Mouse (Mus musculus): ENCODE measurements around the gene Lefty1. TPM values are rescaled to one million over a fixed set of nuclear protein-coding genes. Genes with fewer than 3 reads are reported as not detected.
A peak's percentile ranks its signal among the peaks of the same experiment; 100 is the strongest.
"Not testable (repeated sequence)": the region's sequence is repeated elsewhere in the genome, so short reads cannot be mapped to it uniquely, and the experiment has no call there.

Gene Lefty1
- polyA plus RNA-seq, 1 experiment from 2014 or later = 6.0 TPM

DNA sequence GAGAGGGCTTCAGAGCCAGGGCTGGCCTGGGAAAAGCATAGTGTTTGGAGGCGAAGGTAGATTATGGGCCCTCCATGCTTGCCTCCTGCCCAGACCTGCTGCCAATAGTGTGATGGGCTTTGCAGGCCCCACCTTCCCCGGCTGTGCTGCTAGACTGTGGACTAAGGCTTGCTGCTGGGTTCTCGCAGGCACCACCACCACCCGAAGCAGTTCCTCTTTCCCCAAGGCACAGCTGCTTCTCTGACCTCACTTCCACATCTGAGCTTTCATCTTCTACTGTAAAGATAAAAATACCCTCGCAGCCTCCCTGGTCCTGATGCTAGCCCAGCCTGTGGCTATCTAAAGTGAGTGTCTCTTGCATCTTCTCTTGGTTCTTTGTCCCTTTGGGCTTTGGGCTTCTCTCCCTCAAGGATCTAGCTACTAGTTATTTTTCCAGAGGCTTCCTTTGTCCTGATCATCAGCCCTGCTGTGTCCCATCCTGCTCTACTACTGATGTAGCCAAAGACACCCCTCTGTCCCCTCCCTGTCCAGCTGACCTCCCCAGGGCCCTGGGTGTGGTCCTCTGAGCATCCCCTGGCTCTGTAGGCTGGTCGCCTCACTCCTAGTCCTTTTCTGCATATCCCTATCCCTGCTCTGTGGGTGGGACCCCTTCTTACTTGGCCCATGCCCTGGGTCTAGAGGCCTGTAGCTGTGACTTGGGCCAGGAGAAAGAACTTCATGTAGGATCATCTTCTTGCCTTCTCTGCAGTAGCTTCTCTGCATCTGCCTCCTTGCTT is 12.4 kb upstream of the Lefty1 start:
- no peak for DNase-seq
- WGBS (ENCODE audit: insufficient replicate concordance) = 27% methylated on average over 6 of the region's 6 CpGs

GRCm38 (mm10) chr1:180924737-180925136 is 10.1 kb upstream of the Lefty1 start:
- peaks cover 8% of the 10 kb centered on the region for H3K4me1 ChIP-seq (replicated peaks)
- no peak overlapping the region for H3K4me3 ChIP-seq (replicated peaks)
- 62% methylated on average over 2 of the region's 2 CpGs for WGBS (ENCODE audit: insufficient replicate concordance)
- ATAC-seq (ENCODE audit: low read depth) (no peak), DNase-seq (no peak)
- 0 out of 2 replicates have a peak, but pooled peaks cover 3% of the 10 kb centered on the region for H3K27me3 ChIP-seq
- H3K4me2 ChIP-seq = no peak overlapping the region
- no peak overlapping the region for H3K9ac ChIP-seq
- H3K27ac ChIP-seq = no peak overlapping the region
- no peaks in the 10 kb centered on the region for H3K36me3 ChIP-seq
- no peaks in the 10 kb centered on the region for H3K9me3 ChIP-seq (replicated peaks)

More for the DNA sequence above, 12.4 kb upstream of the Lefty1 start:
- Histone ChIP-seq H3K4me1 (replicated peaks) (peaks cover 13% of the 10 kb centered on the region), H3K9ac (no peak overlapping the region), H3K36me3 (no peaks in the 10 kb centered on the region), H3K9me3 (replicated peaks) (no peaks in the 10 kb centered on the region), H3K4me3 (replicated peaks) (no peak overlapping the region), H3K27ac (no peak overlapping the region), H3K27me3 (0 out of 2 replicates have a peak, but pooled peaks cover 3% of the 10 kb centered on the region), H3K4me2 (no peak overlapping the region)
- no peak for ATAC-seq (ENCODE audit: low read depth)

DNA sequence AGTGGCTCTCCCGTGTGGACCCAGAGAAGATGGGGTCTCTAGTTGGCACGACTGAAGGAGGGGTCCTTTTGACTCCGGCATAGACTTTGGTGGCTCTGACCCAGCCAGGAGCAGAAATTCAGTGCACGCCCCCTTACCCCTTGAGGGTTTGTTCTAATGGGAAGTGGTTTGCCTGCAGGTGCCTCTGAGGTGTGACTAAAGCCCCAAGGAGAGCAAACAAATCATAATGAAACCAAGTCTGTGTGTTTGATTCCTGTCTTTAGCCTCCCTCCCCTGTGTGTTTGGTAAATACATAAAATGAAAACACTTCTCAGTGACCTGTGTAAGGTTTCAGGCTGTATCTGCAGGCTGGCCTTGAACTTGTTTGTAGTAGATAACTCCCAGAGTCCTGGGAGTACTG is 8.5 kb upstream of the Lefty1 start:
- Histone ChIP-seq H3K4me2 (no peak overlapping the region), H3K4me3 (replicated peaks) (no peak overlapping the region), H3K9me3 (replicated peaks) (no peaks in the 10 kb centered on the region), H3K27ac (no peak overlapping the region), H3K27me3 (0 out of 2 replicates have a peak, but pooled peaks cover 3% of the 10 kb centered on the region), H3K9ac (no peak overlapping the region), H3K4me1 (replicated peaks) (peaks cover 9% of the 10 kb centered on the region), H3K36me3 (no peaks in the 10 kb centered on the region)
- 46% methylated on average over 4 of the region's 4 CpGs for WGBS (ENCODE audit: insufficient replicate concordance)
- DNase-seq (no peak), ATAC-seq (ENCODE audit: low read depth) (no peak)

DNA sequence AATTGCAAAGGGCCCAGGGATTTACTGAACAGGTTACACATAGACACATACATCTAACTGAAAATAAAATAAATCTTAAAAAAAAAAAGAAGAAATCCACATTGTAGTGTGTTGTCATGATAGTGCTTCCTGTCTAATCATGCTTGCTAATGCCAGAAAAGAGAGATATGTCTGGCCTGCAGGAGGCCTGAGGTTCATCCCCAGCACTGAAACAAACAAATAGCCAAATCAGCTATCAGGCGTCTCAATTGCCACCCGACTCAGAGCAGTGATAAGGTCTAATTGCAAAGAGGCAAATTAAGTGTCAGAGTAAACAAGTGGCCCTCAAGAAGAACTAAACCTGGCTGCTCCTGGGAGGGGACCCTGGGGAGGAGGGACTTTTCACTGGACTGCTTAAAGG is 5.2 kb upstream of the Lefty1 start:
- ATAC-seq (ENCODE audit: low read depth) = no peak
- H3K4me3 ChIP-seq (replicated peaks) = no peak overlapping the region
- WGBS (ENCODE audit: insufficient replicate concordance) = 21% methylated on average over 2 of the region's 2 CpGs

DNA sequence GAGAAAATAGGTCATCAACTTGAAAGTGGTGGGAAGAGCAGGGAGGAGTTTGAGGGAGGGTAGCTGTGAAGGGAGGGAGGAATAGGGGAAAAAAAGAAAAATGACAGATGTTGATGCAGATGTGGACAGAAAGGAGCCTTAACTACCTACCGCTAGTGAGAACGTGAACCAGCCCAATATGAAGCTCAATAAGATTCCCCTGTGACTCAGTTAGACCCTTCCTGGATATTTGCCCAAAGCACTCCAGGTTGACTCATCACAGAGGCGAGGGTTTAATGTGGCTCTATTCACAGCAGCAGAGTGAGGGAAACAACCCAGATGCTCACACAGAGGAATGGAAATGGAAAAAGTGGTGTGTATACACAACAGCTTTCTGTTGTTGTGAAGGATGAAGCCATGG is 3.7 kb upstream of the Lefty1 start:
- Histone ChIP-seq H3K4me1 (replicated peaks) (peaks cover 31% of the 10 kb centered on the region), H3K27ac (no peak overlapping the region), H3K27me3 (peaks cover 33% of the 10 kb centered on the region), H3K9ac (no peak overlapping the region), H3K4me3 (replicated peaks) (no peak overlapping the region), H3K9me3 (replicated peaks) (no peaks in the 10 kb centered on the region), H3K36me3 (no peaks in the 10 kb centered on the region), H3K4me2 (no peak overlapping the region)
- DNase-seq (no peak), ATAC-seq (ENCODE audit: low read depth) (no peak)
- 77% methylated on average over 3 of the region's 3 CpGs for WGBS (ENCODE audit: insufficient replicate concordance)

More for the DNA sequence above, 5.2 kb upstream of the Lefty1 start:
- no peaks in the 10 kb centered on the region for H3K9me3 ChIP-seq (replicated peaks)
- no peak for DNase-seq
- H3K36me3 ChIP-seq = no peaks in the 10 kb centered on the region
- no peak overlapping the region for H3K27ac ChIP-seq
- no peak overlapping the region for H3K9ac ChIP-seq
- H3K4me2 ChIP-seq = no peak overlapping the region
- H3K27me3 ChIP-seq = peaks cover 21% of the 10 kb centered on the region
- peaks cover 16% of the 10 kb centered on the region for H3K4me1 ChIP-seq (replicated peaks)

- peaks cover 52% of the 10 kb centered on the region for H3K4me1 ChIP-seq (replicated peaks)
- H3K9ac ChIP-seq = no peak overlapping the region
- no peaks in the 10 kb centered on the region for H3K36me3 ChIP-seq
- no peak overlapping the region for H3K4me3 ChIP-seq (replicated peaks)
- no peak overlapping the region for H3K27ac ChIP-seq
- no peaks in the 10 kb centered on the region for H3K9me3 ChIP-seq (replicated peaks)
- DNase-seq (no peak), ATAC-seq (ENCODE audit: low read depth) (no peak)
- H3K27me3 ChIP-seq = peaks cover 33% of the 10 kb centered on the region
- WGBS (ENCODE audit: insufficient replicate concordance) = 43% methylated on average over 6 of the region's 6 CpGs
- H3K4me2 ChIP-seq = no peak overlapping the region
These were observed 1.2 kb upstream of the Lefty1 start for GRCm38 (mm10) chr1:180933659-180934058.

GRCm38 (mm10) chr1:180936610-180937398 is 2.0 kb downstream of the Lefty1 start:
- Histone ChIP-seq H3K27me3 (peaks cover 33% of the 10 kb centered on the region), H3K4me1 (replicated peaks) (peaks cover 62% of the 10 kb centered on the region), H3K9ac (peak overlapping the region; percentile 71), H3K4me2 (peak overlapping the region; percentile 78), H3K27ac (peak overlapping the region; percentile 51; the same call in 1 of the 2 replicates), H3K4me3 (replicated peaks) (peak overlapping the region; percentile 59)
- DNase-seq = peak; percentile 81
- H3K36me3 ChIP-seq; H3K9me3 ChIP-seq (replicated peaks): not testable (repeated sequence)
- 2% methylated on average over 40 of the region's 41 CpGs for WGBS (ENCODE audit: insufficient replicate concordance)
- ATAC-seq (ENCODE audit: low read depth) = peak; percentile 98

GRCm38 (mm10) chr1:180937631-180938030 is 2.8 kb downstream of the Lefty1 start:
- H3K9ac ChIP-seq = peak overlapping the region; percentile 71
- H3K27ac ChIP-seq = peak overlapping the region; percentile 59
- not testable (repeated sequence) for H3K36me3 ChIP-seq; H3K9me3 ChIP-seq (replicated peaks); DNase-seq; ATAC-seq (ENCODE audit: low read depth)
- H3K4me1 ChIP-seq (replicated peaks) = peaks cover 65% of the 10 kb centered on the region
- H3K4me3 ChIP-seq (replicated peaks) = peak overlapping the region; percentile 59
- WGBS (ENCODE audit: insufficient replicate concordance) = 64% methylated on average over 13 of the region's 13 CpGs
- peaks cover 33% of the 10 kb centered on the region for H3K27me3 ChIP-seq
- H3K4me2 ChIP-seq = peak overlapping the region; percentile 78

- not testable (repeated sequence) for H3K9me3 ChIP-seq (replicated peaks); DNase-seq; H3K9ac ChIP-seq; H3K36me3 ChIP-seq; H3K4me3 ChIP-seq (replicated peaks); H3K4me2 ChIP-seq; H3K27ac ChIP-seq; ATAC-seq (ENCODE audit: low read depth)
- WGBS (ENCODE audit: insufficient replicate concordance) = 75% methylated on average over 2 of the region's 2 CpGs
- peaks cover 24% of the 10 kb centered on the region for H3K27me3 ChIP-seq
- H3K4me1 ChIP-seq (replicated peaks) = peaks cover 73% of the 10 kb centered on the region
These were observed 4.0 kb downstream of the Lefty1 start for GRCm38 (mm10) chr1:180938781-180939180.

- Histone ChIP-seq H3K4me1 (replicated peaks) (peaks cover 73% of the 10 kb centered on the region), H3K36me3 (no peaks in the 10 kb centered on the region), H3K27ac (0 out of 2 replicates have a peak overlapping the region, but pooled peaks have one; percentile 31), H3K9ac (peak overlapping the region; percentile 87), H3K4me3 (replicated peaks) (peak overlapping the region; percentile 88), H3K4me2 (peak overlapping the region; percentile 89), H3K27me3 (peaks cover 2% of the 10 kb centered on the region), H3K9me3 (replicated peaks) (no peaks in the 10 kb centered on the region)
- no peak for ATAC-seq (ENCODE audit: low read depth)
- no peak for DNase-seq
- 68% methylated on average over 7 of the region's 7 CpGs for WGBS (ENCODE audit: insufficient replicate concordance)
These were observed 6.1 kb downstream of the Lefty1 start for GRCm38 (mm10) chr1:180940776-180941460.

DNA sequence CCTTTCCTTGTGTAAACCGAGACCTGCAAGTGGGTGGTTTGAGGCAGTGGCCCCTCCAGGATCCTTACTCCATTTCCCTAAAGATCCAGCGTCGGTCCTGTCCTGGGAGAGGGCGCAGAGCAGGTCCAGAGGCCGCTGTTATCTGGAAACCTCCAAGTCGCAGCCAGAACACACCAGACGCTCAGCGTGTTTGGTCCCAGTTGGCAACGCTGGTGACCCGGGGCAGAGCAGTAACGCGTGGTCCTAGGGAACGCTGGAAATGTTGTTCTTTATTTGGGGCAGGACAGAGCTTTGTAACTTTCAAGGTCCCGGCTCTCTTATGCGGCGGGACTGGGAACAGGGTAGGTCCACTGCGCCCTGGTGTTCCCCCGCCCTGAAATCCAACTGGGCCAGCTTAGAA is 6.9 kb downstream of the Lefty1 start:
- no peaks in the 10 kb centered on the region for H3K9me3 ChIP-seq (replicated peaks)
- no peaks in the 10 kb centered on the region for H3K27me3 ChIP-seq
- H3K4me1 ChIP-seq (replicated peaks) = peaks cover 75% of the 10 kb centered on the region
- H3K36me3 ChIP-seq = peaks cover 3% of the 10 kb centered on the region; the same call in 1 of the 2 replicates
- peak overlapping the region; percentile 88 for H3K4me3 ChIP-seq (replicated peaks)
- no peak for ATAC-seq (ENCODE audit: low read depth)
- no peak for DNase-seq
- WGBS (ENCODE audit: insufficient replicate concordance) = 5% methylated on average over 18 of the region's 18 CpGs
- H3K27ac ChIP-seq = peak overlapping the region; percentile 89
- H3K4me2 ChIP-seq = peak overlapping the region; percentile 89
- peak overlapping the region; percentile 87 for H3K9ac ChIP-seq

Data from liver, embryonic 13.5 days (tissue).